Mouse (Mus musculus) MEL (cell line): ENCODE results near the gene St3gal2.

Source experiments
- CTCF ChIP-seq, 3 experiments: IDR thresholded peaks in 2 of 3; conservative IDR thresholded peaks in 1 of 3; 2 replicates each; pipeline ENCODE4 v1.5.1; 2011 to 2012; ENCODE audit warnings: low read length in 3 of 3, low read depth in 2 of 3, mild to moderate bottlenecking in 2 of 3, improper control_type of control experiment in 1 of 3, inconsistent platforms in 1 of 3, mixed read lengths in 1 of 3, moderate library complexity in 1 of 3; ENCODE audit not compliant: control insufficient read depth in 1 of 3, insufficient read depth in 1 of 3, poor library complexity in 1 of 3, severe bottlenecking in 1 of 3
- MEF2A ChIP-seq: IDR thresholded peaks from 2 replicates; pipeline ENCODE4 v1.6.1; 2014; ENCODE audit warnings: low read depth, mild to moderate bottlenecking, inconsistent platforms, low read length, improper control_type of control experiment; ENCODE audit not compliant: poor library complexity, insufficient replicate concordance, severe bottlenecking; ENCODE audit errors: extremely low read depth
- SIN3A ChIP-seq: IDR thresholded peaks from 2 replicates; pipeline ENCODE4 v1.6.1; 2012; ENCODE audit warnings: low read length, improper control_type of control experiment, inconsistent platforms

DNA sequence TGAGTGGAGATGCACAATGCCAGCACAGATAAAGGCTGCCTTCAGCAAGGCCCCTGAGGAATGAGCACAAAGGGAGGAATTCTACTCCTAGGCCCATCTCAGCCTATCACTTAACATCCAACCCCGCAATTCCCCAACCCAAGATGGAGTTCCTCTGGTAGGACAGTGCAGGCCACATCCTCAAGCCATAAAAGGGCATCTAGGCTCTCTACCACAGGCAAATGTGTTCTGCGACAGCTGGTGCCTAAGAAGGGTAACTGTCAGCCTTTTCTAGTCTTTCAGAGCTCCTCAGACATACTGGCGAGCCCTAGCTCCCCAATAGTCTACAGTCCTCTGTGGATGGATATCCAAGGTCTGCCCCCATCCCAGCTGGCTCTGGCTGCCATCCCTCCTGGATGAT is 33.1 kb upstream of the St3gal2 start:
- no peak for TF ChIP-seq SIN3A
- no peak for TF ChIP-seq CTCF (IDR thresholded peaks at IDR 0.05 in 2 of 3, conservative IDR thresholded peaks at IDR 0.05 in 1 of 3; ENCODE audit: control insufficient read depth in 1 of 3, insufficient read depth in 1 of 3, low read depth in 2 of 3, low read length in 3 of 3, poor library complexity in 1 of 3, severe bottlenecking in 1 of 3)
- no peak for TF ChIP-seq MEF2A
